12 mouse cellular contexts compared by ENCODE assay signal in genomic region chr6:125051237-125051636, GRCm38 (mm10). TPM values are rescaled to one million over a fixed set of nuclear protein-coding genes. Genes with fewer than 3 reads are reported as not detected.
DNase-seq lines count a peak whose midpoint lies in the region; ATAC-seq and TF ChIP-seq lines count a peak whose summit lies in the region.
"Had no signal": no experiment of that assay in that cellular context is flagged by ENCODE, and none has a peak within 500 bp of the region (broad histone marks: within the 10 kb centered on the region; RNA-seq: fewer than 3 reads in every experiment).

No protein-coding gene starts in this region.

- peak; percentile 48 for TF ChIP-seq CTCF in hindbrain, postnatal 0 days (IDR thresholded peaks at IDR 0.05; ENCODE audit: low read depth)
- TF ChIP-seq CTCF in thymus, adult 2 months (IDR thresholded peaks at IDR 0.05; ENCODE audit: borderline replicate concordance, control insufficient read depth, extremely low read depth, insufficient read depth, low read length, poor library complexity): peak; percentile 59; the same call in 1 of the 2 replicates

- no peak for ATAC-seq in hindbrain, postnatal 0 days
- no peak for ATAC-seq in hindbrain, embryonic 12.5 days (ENCODE audit: low FRiP score)
- ATAC-seq: inflammation-experienced regulatory T-cells, adult 6 months had no signal

- WGBS in hindbrain, postnatal 0 days: 66% methylated on average over 5 of the region's 5 CpGs
- 62% methylated on average over 5 of the region's 5 CpGs for WGBS in hindbrain, embryonic 12.5 days
- WGBS in thymus, adult 2 months: 77% methylated on average over 5 of the region's 5 CpGs
- 71% methylated on average over 5 of the region's 5 CpGs for WGBS in embryonic facial prominence, embryonic 10.5 days

- no peak overlapping the region for H3K27ac ChIP-seq in hindbrain, postnatal 0 days
- H3K27ac ChIP-seq in hindbrain, embryonic 12.5 days: no peak overlapping the region
- no peak overlapping the region for H3K27ac ChIP-seq in thymus, adult 2 months (ENCODE audit: control insufficient read depth, insufficient read depth, low read length)
- H3K27ac ChIP-seq in embryonic facial prominence, embryonic 10.5 days (replicated peaks): no peak overlapping the region

- no peaks in the 10 kb centered on the region for H3K9me3 ChIP-seq in hindbrain, postnatal 0 days (ENCODE audit: low read length)
- no peaks in the 10 kb centered on the region for H3K9me3 ChIP-seq in hindbrain, embryonic 12.5 days (replicated peaks)
- H3K9me3 ChIP-seq in embryonic facial prominence, embryonic 10.5 days: no peaks in the 10 kb centered on the region

- no peak for DNase-seq in hindbrain, postnatal 0 days (ENCODE audit: low spot score)
- DNase-seq in thymus, adult 2 months: no peak
- DNase-seq in thymus, postnatal 10 days (ENCODE audit: low spot score in 2 of 2): no peak
- peak; percentile 28 for DNase-seq in embryonic facial prominence, embryonic 10.5 days (ENCODE audit: low spot score)
- peak; percentile 62 for DNase-seq in thymus, postnatal 4 days
- no peak for DNase-seq in c-Kit-positive CD71-positive TER-119-positive erythroid progenitor cells, embryonic 14.5 days (ENCODE audit: low spot score)
- DNase-seq in cerebellum, postnatal 36 days: no peak
- DNase-seq: cerebellum, adult 9-11 months had no signal

- H3K4me2 ChIP-seq in hindbrain, postnatal 0 days (ENCODE audit: low read depth, low read length): no peak overlapping the region
- H3K4me2 ChIP-seq in hindbrain, embryonic 12.5 days (replicated peaks): no peak overlapping the region
- H3K4me2 ChIP-seq: midbrain, embryonic 11.5 days had no signal

- H3K4me3 ChIP-seq in hindbrain, postnatal 0 days (ENCODE audit: low read length): no peak overlapping the region
- no peak overlapping the region for H3K4me3 ChIP-seq in hindbrain, embryonic 12.5 days
- no peak overlapping the region for H3K4me3 ChIP-seq in thymus, adult 2 months (ENCODE audit: control insufficient read depth, insufficient read depth, low read length)
- no peak overlapping the region for H3K4me3 ChIP-seq in embryonic facial prominence, embryonic 10.5 days
- H3K4me3 ChIP-seq: erythroblast, embryonic 14.5 days had no signal

- H3K9ac ChIP-seq in hindbrain, postnatal 0 days (replicated peaks; ENCODE audit: low read length): no peak overlapping the region
- H3K9ac ChIP-seq in hindbrain, embryonic 12.5 days: no peak overlapping the region

- H3K36me3 ChIP-seq in hindbrain, postnatal 0 days (ENCODE audit: insufficient read depth, low read length): peaks cover 40% of the 10 kb centered on the region; the same call in 1 of the 2 replicates
- peaks cover 89% of the 10 kb centered on the region for H3K36me3 ChIP-seq in hindbrain, embryonic 12.5 days
- H3K36me3 ChIP-seq in thymus, adult 2 months (ENCODE audit: control insufficient read depth, insufficient read depth, low read length): peaks cover 46% of the 10 kb centered on the region
- H3K36me3 ChIP-seq in embryonic facial prominence, embryonic 10.5 days (replicated peaks): peaks cover 88% of the 10 kb centered on the region

- H3K27me3 ChIP-seq in hindbrain, postnatal 0 days (ENCODE audit: insufficient read depth, low read length): no peaks in the 10 kb centered on the region
- no peaks in the 10 kb centered on the region for H3K27me3 ChIP-seq in hindbrain, embryonic 12.5 days
- no peaks in the 10 kb centered on the region for H3K27me3 ChIP-seq in thymus, adult 2 months (ENCODE audit: control insufficient read depth, insufficient read depth, low read length)
- no peaks in the 10 kb centered on the region for H3K27me3 ChIP-seq in embryonic facial prominence, embryonic 10.5 days (replicated peaks; ENCODE audit: low read depth, poor library complexity, severe bottlenecking)

- no peak for TF ChIP-seq POLR2A in thymus, adult 2 months (IDR thresholded peaks at IDR 0.05; ENCODE audit: control insufficient read depth, extremely low read depth, insufficient read depth, low read length, poor library complexity)

- H3K4me1 ChIP-seq in hindbrain, postnatal 0 days (ENCODE audit: insufficient read depth, low read length): no peaks in the 10 kb centered on the region
- peaks cover 2% of the 10 kb centered on the region; the same call in 1 of the 2 replicates for H3K4me1 ChIP-seq in hindbrain, embryonic 12.5 days
- no peaks in the 10 kb centered on the region for H3K4me1 ChIP-seq in thymus, adult 2 months (replicated peaks; ENCODE audit: control insufficient read depth, insufficient read depth, low read length)
- H3K4me1 ChIP-seq in embryonic facial prominence, embryonic 10.5 days: peaks cover 8% of the 10 kb centered on the region

RNA-seq across cellular contexts. Expression of gene Acrbp, which starts 1.7 kb away (rescaled TPM):
- total RNA-seq in hindbrain, postnatal 0 days (2014; rRNA removed): 10.5 and 17.3 TPM in 2 replicates
- 12.2 and 17.5 TPM in 2 replicates for polyA plus RNA-seq in hindbrain, postnatal 0 days (2015; fragmentation: Nextera tagmentation; extraction: Ambion mirVana)
- 16.0 and 18.3 TPM in 2 replicates for polyA plus RNA-seq in hindbrain, embryonic 12.5 days (2016; fragmentation: Nextera tagmentation; extraction: Ambion mirVana)
- polyA plus RNA-seq in thymus, adult 2 months (2012; rRNA removed): 70.8 and 89.5 TPM in 2 replicates
- polyA plus RNA-seq in embryonic facial prominence, embryonic 10.5 days (2016; fragmentation: Nextera tagmentation; extraction: Ambion mirVana): 15.9 and 17.8 TPM in 2 replicates

RNA-seq across cellular contexts. Expression of gene Ing4, which starts 11.7 kb away (rescaled TPM):
- total RNA-seq in hindbrain, postnatal 0 days (2014; rRNA removed): 60.7 and 78.3 TPM in 2 replicates
- polyA plus RNA-seq in hindbrain, postnatal 0 days (2015; fragmentation: Nextera tagmentation; extraction: Ambion mirVana): 97.6 and 102 TPM in 2 replicates
- 151 and 159 TPM in 2 replicates for polyA plus RNA-seq in hindbrain, embryonic 12.5 days (2016; fragmentation: Nextera tagmentation; extraction: Ambion mirVana)
- polyA plus RNA-seq in thymus, adult 2 months (2012; rRNA removed): 96.8 and 99.4 TPM in 2 replicates
- polyA plus RNA-seq in embryonic facial prominence, embryonic 10.5 days (2016; fragmentation: Nextera tagmentation; extraction: Ambion mirVana): 125 and 137 TPM in 2 replicates

RNA-seq across cellular contexts. Expression of gene Lpar5, which starts 16.5 kb away (rescaled TPM):
- total RNA-seq in hindbrain, postnatal 0 days (2014; rRNA removed): 0.75 and 1.8 TPM in 2 replicates
- polyA plus RNA-seq in hindbrain, postnatal 0 days (2015; fragmentation: Nextera tagmentation; extraction: Ambion mirVana): 0.68 and 0.88 TPM in 2 replicates
- polyA plus RNA-seq in hindbrain, embryonic 12.5 days (2016; fragmentation: Nextera tagmentation; extraction: Ambion mirVana): 0.33 and 0.40 TPM in 2 replicates
- polyA plus RNA-seq in thymus, adult 2 months (2012; rRNA removed): 35.7 and 40.0 TPM in 2 replicates
- polyA plus RNA-seq in embryonic facial prominence, embryonic 10.5 days (2016; fragmentation: Nextera tagmentation; extraction: Ambion mirVana): 0.10 and 0.21 TPM in 2 replicates
- polyA plus RNA-seq: midbrain, embryonic 11.5 days had no signal

RNA-seq across cellular contexts. Expression of gene Zfp384, which starts 42.3 kb away (rescaled TPM):
- total RNA-seq in hindbrain, postnatal 0 days (2014; rRNA removed): 37.3 and 38.6 TPM in 2 replicates
- polyA plus RNA-seq in hindbrain, postnatal 0 days (2015; fragmentation: Nextera tagmentation; extraction: Ambion mirVana): 10.3 and 11.6 TPM in 2 replicates
- 21.6 and 22.3 TPM in 2 replicates for polyA plus RNA-seq in hindbrain, embryonic 12.5 days (2016; fragmentation: Nextera tagmentation; extraction: Ambion mirVana)
- 117 and 126 TPM in 2 replicates for polyA plus RNA-seq in thymus, adult 2 months (2012; rRNA removed)
- 9.4 and 11.0 TPM in 2 replicates for polyA plus RNA-seq in embryonic facial prominence, embryonic 10.5 days (2016; fragmentation: Nextera tagmentation; extraction: Ambion mirVana)

RNA-seq across cellular contexts. Expression of gene Chd4, which starts 44.5 kb away (rescaled TPM):
- 101 and 106 TPM in 2 replicates for total RNA-seq in hindbrain, postnatal 0 days (2014; rRNA removed)
- 90.2 and 94.7 TPM in 2 replicates for polyA plus RNA-seq in hindbrain, postnatal 0 days (2015; fragmentation: Nextera tagmentation; extraction: Ambion mirVana)
- 131 and 133 TPM in 2 replicates for polyA plus RNA-seq in hindbrain, embryonic 12.5 days (2016; fragmentation: Nextera tagmentation; extraction: Ambion mirVana)
- 127 and 211 TPM in 2 replicates for polyA plus RNA-seq in thymus, adult 2 months (2012; rRNA removed)
- polyA plus RNA-seq in embryonic facial prominence, embryonic 10.5 days (2016; fragmentation: Nextera tagmentation; extraction: Ambion mirVana): 102 and 105 TPM in 2 replicates

Comparison
In these comparisons a context has a peak if more than half of its experiments do, and no peak if none do; other contexts are left out.
1. DNase-seq: peak in embryonic facial prominence, embryonic 10.5 days (single experiment) and thymus, postnatal 4 days (single experiment); none in hindbrain, postnatal 0 days (single experiment), thymus, adult 2 months (single experiment), thymus, postnatal 10 days (0 of 2), c-Kit-positive CD71-positive TER-119-positive erythroid progenitor cells, embryonic 14.5 days (single experiment) and cerebellum, postnatal 36 days (0 of 2).
2. RNA of gene Lpar5, which starts 16.5 kb away (polyA plus RNA-seq): 35.7 to 40.0 TPM in thymus, adult 2 months; 0.68 to 0.88 TPM in hindbrain, postnatal 0 days, 0.33 to 0.40 TPM in hindbrain, embryonic 12.5 days and 0.10 to 0.21 TPM in embryonic facial prominence, embryonic 10.5 days; every median in the first group is over 10 times any median in the second.